Mouse (Mus musculus): Measurements from ENCODE around the gene Hmg20b.

Hmg20b gene

GRCm38 (mm10) chr10:81350351-81351063 is at the start of gene Hmg20b:
Hmg20b (minus strand) TSS chr10:81350480.
- DNase-seq = peak; percentile 99 to 100

DNA sequence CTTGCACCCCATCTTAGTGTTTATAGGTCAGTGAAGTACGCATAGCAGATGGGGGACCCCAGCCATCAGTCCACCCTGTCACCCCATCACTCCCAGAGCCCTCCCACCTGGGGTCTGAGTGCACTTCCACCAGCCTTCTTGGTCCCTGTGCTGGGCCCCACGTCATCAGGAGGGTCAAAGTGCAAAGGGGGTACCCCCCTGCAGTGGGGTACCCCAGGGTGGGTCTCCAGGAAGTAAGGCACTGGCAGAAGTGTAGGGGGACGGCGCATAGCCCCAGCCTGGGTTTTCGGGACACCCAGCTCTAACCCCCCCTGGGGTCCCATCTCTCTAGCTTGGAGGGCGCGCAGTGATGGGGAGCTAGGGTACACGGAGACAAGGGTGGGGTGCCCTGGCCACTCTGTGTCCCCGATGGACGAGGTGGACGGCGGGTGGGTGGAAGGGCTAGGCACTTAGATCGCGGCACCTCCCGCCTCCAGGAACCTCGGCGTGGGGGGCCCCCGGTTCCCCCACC is 49.6 kb upstream of the Hmg20b start:
- DNase-seq = no peak

DNA sequence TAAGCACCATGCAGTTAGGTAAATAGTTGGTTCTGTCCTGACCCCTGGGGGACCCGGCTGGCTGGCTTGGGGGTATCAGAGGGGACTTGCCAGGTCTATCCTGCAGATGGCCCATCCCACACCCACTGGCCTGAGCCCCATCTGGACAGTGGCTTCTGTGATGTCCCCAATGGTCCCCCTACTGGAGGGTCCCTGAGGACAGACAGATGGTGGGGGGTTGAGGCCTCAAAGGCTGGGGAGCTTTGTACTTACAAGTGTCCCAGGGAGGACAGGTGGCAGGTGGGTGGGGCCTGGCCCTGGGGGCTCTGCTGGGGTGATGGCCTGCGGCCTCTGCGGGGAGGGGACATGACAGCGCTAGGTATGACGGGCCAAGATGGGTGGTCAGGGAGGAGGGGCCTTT is 49.0 kb upstream of the Hmg20b start:
- DNase-seq = no peak

GRCm38 (mm10) chr10:81396749-81397148 is 46.5 kb upstream of the Hmg20b start:
- DNase-seq = no peak

DNA sequence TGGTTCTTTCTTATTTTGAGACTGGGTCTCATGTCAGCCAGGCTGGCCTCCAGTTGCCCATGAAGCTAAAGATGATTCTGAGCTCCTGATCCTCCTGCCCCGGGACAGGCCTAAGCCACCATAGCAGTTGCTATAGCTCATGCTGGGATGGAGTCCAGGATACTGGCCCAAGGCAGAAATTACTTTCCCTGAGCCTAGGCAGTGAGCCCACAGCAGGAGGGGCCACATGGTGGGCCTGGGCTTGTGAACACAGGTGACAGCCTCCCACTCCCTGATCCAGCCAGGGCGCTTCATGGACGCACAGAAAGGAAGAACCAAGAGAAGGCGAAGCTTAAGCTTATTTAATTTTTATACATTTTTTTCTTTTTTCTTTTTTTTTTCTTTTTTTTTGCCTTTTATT is 45.6 kb upstream of the Hmg20b start:
- DNase-seq = no peak

- DNase-seq = peak; percentile 67 to 80
Measured at GRCm38 (mm10) chr10:81395127-81395526, 44.8 kb upstream of the Hmg20b start.

- no peak for DNase-seq
Measured at GRCm38 (mm10) chr10:81393456-81394063, 43.3 kb upstream of the Hmg20b start.

- no peak for DNase-seq
Measured at GRCm38 (mm10) chr10:81392781-81393185, 42.5 kb upstream of the Hmg20b start, which contains the start of gene Smim24. Smim24 (plus strand) TSS chr10:81393051.

GRCm38 (mm10) chr10:81392270-81392669 is 42.0 kb upstream of the Hmg20b start:
- no peak for DNase-seq

DNA sequence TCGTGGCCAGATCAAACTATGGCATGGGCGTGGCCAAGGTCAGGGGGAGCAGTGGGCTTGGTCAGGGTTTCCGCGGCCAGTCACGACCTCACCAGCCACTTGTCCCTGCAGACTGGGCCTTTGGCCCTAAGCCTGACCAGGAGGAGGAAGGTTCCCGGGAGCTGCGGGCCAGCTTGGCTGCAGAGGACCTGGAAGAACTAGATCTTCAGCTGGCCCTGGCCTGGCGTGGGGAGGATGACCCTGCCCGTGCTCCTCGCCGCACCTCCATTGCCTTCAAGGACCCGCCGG is 40.3 kb upstream of the Hmg20b start:
- DNase-seq = no peak

GRCm38 (mm10) chr10:81389801-81390677 is 39.8 kb upstream of the Hmg20b start:
- peak; percentile 71 to 86 for DNase-seq

- DNase-seq = no peak
Measured at GRCm38 (mm10) chr10:81389373-81389772, 39.1 kb upstream of the Hmg20b start.

- no peak for DNase-seq
Measured at GRCm38 (mm10) chr10:81388505-81389055, 38.3 kb upstream of the Hmg20b start, which contains the start of gene Gm48552. Gm48552 (plus strand) TSS chr10:81389005.

- no peak for DNase-seq
Measured at GRCm38 (mm10) chr10:81387716-81388115, 37.4 kb upstream of the Hmg20b start.

DNA sequence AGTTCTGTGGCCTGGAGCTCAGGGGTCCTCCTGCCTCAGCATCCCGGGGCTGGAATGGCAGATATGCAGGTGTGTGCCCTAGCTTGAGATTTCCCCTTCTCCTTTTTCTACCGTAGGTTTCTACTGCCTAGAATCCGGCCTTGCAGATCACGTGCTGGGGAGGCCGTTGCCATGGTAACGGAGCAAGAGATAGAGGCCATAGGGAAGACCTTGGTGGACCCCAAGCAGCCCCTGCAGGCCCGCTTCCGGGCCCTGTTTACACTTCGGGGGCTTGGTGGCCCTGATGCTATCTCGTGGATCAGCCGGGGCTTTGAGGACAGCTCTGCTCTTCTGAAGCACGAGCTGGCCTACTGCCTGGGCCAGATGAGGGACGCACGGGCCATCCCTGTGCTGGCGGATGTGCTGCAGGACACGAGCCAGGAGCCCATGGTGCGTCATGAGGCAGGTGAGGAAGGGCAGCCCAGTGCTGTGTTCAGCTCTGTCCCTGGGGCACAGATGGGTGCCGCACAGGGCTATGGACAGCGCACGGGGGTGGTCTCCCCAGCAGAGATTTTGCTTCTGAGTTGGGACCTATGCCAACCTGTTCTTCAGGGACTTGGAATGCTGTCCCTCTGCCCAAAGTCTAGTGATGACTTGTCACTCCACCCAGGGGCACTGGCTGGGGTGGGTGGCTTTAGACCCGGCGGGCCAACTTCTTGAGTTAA is 35.5 kb upstream of the Hmg20b start:
- no peak for DNase-seq

GRCm38 (mm10) chr10:81384605-81384982 is 34.3 kb upstream of the Hmg20b start:
- no peak for DNase-seq

DNA sequence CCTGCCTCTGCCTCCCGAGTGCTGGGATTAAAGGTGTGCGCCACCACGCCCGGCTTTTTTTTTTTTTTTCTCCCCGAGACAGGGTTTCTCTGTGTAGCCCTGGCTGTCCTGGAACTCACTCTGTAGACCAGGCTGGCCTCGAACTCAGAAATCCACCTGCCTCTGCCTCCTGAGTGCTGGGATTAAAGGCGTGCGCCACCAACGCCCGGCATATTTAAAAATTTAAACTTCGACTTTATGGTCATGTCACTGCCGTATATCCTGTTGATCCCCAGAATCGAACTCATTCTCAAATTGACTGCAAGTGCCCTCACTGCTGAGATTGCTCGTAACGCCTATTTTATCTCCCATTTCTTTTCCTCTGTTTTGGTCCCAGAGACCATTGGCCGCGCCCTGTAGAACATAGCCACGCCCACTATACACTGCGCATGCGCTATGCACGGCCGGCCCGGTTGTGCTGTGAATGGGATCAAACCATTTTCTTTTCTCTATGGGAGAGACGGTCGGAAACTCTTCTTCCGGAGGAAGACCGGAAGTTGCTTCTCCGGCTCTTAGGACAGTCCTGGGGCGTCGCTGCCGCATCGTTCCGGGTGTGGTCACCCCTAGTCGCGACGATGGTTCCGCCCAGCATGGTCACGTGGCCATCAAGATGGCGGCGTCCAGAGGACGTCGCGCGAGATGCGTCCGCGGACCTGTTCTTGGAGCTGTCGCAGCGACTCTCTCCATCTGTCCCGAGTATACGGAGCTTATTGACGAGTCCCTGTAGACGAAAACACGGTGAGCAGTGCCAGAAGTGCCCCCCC is 33.7 kb upstream of the Hmg20b start, which contains the start of the genes Dohh and Gm48551:
Dohh (plus strand) TSS at position 627 of the 803 bp plus-strand sequence.
Gm48551 (plus strand) TSS at position 665 of the 803 bp plus-strand sequence.
- DNase-seq = peak; percentile 99 to 100

- DNase-seq = no peak
Measured at GRCm38 (mm10) chr10:81382039-81382438, 31.8 kb upstream of the Hmg20b start.

- no peak for DNase-seq
Measured at GRCm38 (mm10) chr10:81379809-81380378, 29.6 kb upstream of the Hmg20b start.

GRCm38 (mm10) chr10:81379183-81379553 is 28.9 kb upstream of the Hmg20b start:
- DNase-seq = no peak

GRCm38 (mm10) chr10:81378553-81379182 is 28.4 kb upstream of the Hmg20b start:
- peak; percentile 100 for DNase-seq
